In genomic region chr2:71461139-71461538, GRCm38 (mm10) we compare ENCODE assay signal across 23 mouse cellular contexts. TPM values are rescaled to one million over a fixed set of nuclear protein-coding genes. Genes with fewer than 3 reads are reported as not detected.
DNase-seq lines count a peak whose midpoint lies in the region; ATAC-seq and TF ChIP-seq lines count a peak whose summit lies in the region.
"Had no signal": no experiment of that assay in that cellular context is flagged by ENCODE, and none has a peak within 500 bp of the region (broad histone marks: within the 10 kb centered on the region; RNA-seq: fewer than 3 reads in every experiment).

No protein-coding gene starts in this region.

- H3K4me3 ChIP-seq in G1E (ENCODE audit: low read depth, low read length): peak overlapping the region; percentile 36; the same call in 1 of the 2 replicates
- peak overlapping the region; percentile 4 to 28; a peak in 1 of 4 replicates for H3K4me3 ChIP-seq in MEL (ENCODE audit: control insufficient read depth in 1 of 2, insufficient read depth in 1 of 2, low read depth in 2 of 2, low read length in 2 of 2)
- peak overlapping the region; percentile 52 for H3K4me3 ChIP-seq in erythroblast, embryonic 14.5 days (replicated peaks)
- H3K4me3 ChIP-seq in liver, embryonic 14.5 days (ENCODE audit: insufficient read depth in 1 of 2, low read depth in 2 of 2, low read length in 2 of 2): peak overlapping the region; percentile 4 to 35; a peak in 3 of 4 replicates
- H3K4me3 ChIP-seq in forebrain, postnatal 0 days (ENCODE audit: low read depth, low read length): no peak overlapping the region
- no peak overlapping the region for H3K4me3 ChIP-seq in kidney, embryonic 16.5 days (ENCODE audit: low read length)
- H3K4me3 ChIP-seq: embryonic facial prominence, embryonic 15.5 days; layer of hippocampus, adult 2 months; limb, embryonic 12.5 days; megakaryocyte, embryonic 14.5 days had no signal

- TF ChIP-seq CTCF in G1E (IDR thresholded peaks at IDR 0.05; ENCODE audit: low read depth, low read length) (no peak), MEL (IDR thresholded peaks at IDR 0.05 in 2 of 3, conservative IDR thresholded peaks at IDR 0.05 in 1 of 3; ENCODE audit: control insufficient read depth in 1 of 3, insufficient read depth in 1 of 3, low read depth in 2 of 3, low read length in 3 of 3, poor library complexity in 1 of 3, severe bottlenecking in 1 of 3) (no peak; a peak in 1 of 6 replicates)
- peak; percentile 29; the same call in 1 of the 2 replicates for TF ChIP-seq CTCF in liver, embryonic 14.5 days (IDR thresholded peaks at IDR 0.05; ENCODE audit: low read depth)
- TF ChIP-seq CTCF in forebrain, postnatal 0 days (IDR thresholded peaks at IDR 0.05; ENCODE audit: low read depth): no peak

- H3K9ac ChIP-seq in MEL (ENCODE audit: control insufficient read depth, low read depth, low read length, poor library complexity, severe bottlenecking): peak overlapping the region; percentile 37
- peak overlapping the region; percentile 48 for H3K9ac ChIP-seq in liver, embryonic 14.5 days (replicated peaks)
- no peak overlapping the region for H3K9ac ChIP-seq in forebrain, postnatal 0 days
- no peak overlapping the region for H3K9ac ChIP-seq in kidney, embryonic 16.5 days (replicated peaks; ENCODE audit: low read length)
- H3K9ac ChIP-seq: embryonic facial prominence, embryonic 15.5 days; hindbrain, embryonic 14.5 days; limb, embryonic 12.5 days had no signal

- H3K9me3 ChIP-seq in G1E (replicated peaks) (no peaks in the 10 kb centered on the region), MEL (replicated peaks; ENCODE audit: insufficient read depth, low read length) (no peaks in the 10 kb centered on the region)
- H3K9me3 ChIP-seq in erythroblast, embryonic 14.5 days (ENCODE audit: control insufficient read depth, low read length): no peaks in the 10 kb centered on the region
- H3K9me3 ChIP-seq in liver, embryonic 14.5 days (ENCODE audit: control insufficient read depth, low read length): no peaks in the 10 kb centered on the region
- no peaks in the 10 kb centered on the region for H3K9me3 ChIP-seq in forebrain, postnatal 0 days (ENCODE audit: low read length)
- H3K9me3 ChIP-seq in kidney, embryonic 16.5 days (ENCODE audit: low read length): no peaks in the 10 kb centered on the region
- H3K9me3 ChIP-seq: embryonic facial prominence, embryonic 15.5 days; limb, embryonic 12.5 days; megakaryocyte, embryonic 14.5 days had no signal

- peak; percentile 14 for DNase-seq in G1E (ENCODE audit: low spot score)
- peak; percentile 79 for DNase-seq in MEL (ENCODE audit: low read depth, low spot score)
- peak; percentile 41 to 51 (median 44) for DNase-seq in liver, embryonic 14.5 days (ENCODE audit: low read depth in 3 of 3, low spot score in 3 of 3)
- no peak for DNase-seq in urinary bladder, postnatal 4 days (ENCODE audit: low spot score in 2 of 2)
- no peak for DNase-seq in forebrain, postnatal 0 days
- no peak for DNase-seq in adrenal gland, adult 18-20 months (ENCODE audit: low spot score in 2 of 2)
- DNase-seq: adrenal gland, adult 2 months; cerebellum, adult 8-10 months; cerebellum, postnatal 36 days; heart, postnatal 4 days; kidney, adult 2 months; kidney, postnatal 10 days; layer of hippocampus, postnatal 36 days; lung, adult 2 months; midbrain, embryonic 14.5 days; thymus, postnatal 14 days had no signal

- 28% methylated on average over 6 of the region's 6 CpGs for WGBS in liver, embryonic 14.5 days (ENCODE audit: insufficient replicate concordance)
- WGBS in forebrain, postnatal 0 days: 80% methylated on average over 5 of the region's 6 CpGs
- WGBS in kidney, embryonic 16.5 days: 71% methylated on average over 6 of the region's 6 CpGs

- TF ChIP-seq POLR2A in MEL (IDR thresholded peaks at IDR 0.05; ENCODE audit: control insufficient read depth in 1 of 2, insufficient read depth in 1 of 2, low read depth in 1 of 2, low read length in 2 of 2, poor library complexity in 1 of 2): no peak

- TF ChIP-seq RAD21 in MEL (IDR thresholded peaks at IDR 0.05; ENCODE audit: low read depth, low read length): no peak

- H3K36me3 ChIP-seq in G1E (replicated peaks) (peaks cover 47% of the 10 kb centered on the region), MEL (ENCODE audit: control insufficient read depth in 1 of 2, insufficient read depth in 2 of 2, low read length in 2 of 2) (peaks cover 0 to 35% of the 10 kb centered on the region in 2 experiments; a peak in 2 of 4 replicates)
- peaks cover 59% of the 10 kb centered on the region for H3K36me3 ChIP-seq in erythroblast, embryonic 14.5 days (ENCODE audit: control insufficient read depth)
- no peaks in the 10 kb centered on the region for H3K36me3 ChIP-seq in liver, embryonic 14.5 days (replicated peaks; ENCODE audit: control insufficient read depth, insufficient read depth, low read depth)
- H3K36me3 ChIP-seq in forebrain, postnatal 0 days (ENCODE audit: insufficient read depth): no peaks in the 10 kb centered on the region
- H3K36me3 ChIP-seq in kidney, embryonic 16.5 days (ENCODE audit: insufficient read depth, low read length): no peaks in the 10 kb centered on the region
- H3K36me3 ChIP-seq: embryonic facial prominence, embryonic 15.5 days; limb, embryonic 12.5 days had no signal

- peak; percentile 7 to 50; a peak in 2 of 4 replicates for TF ChIP-seq EP300 in MEL (IDR thresholded peaks at IDR 0.05; ENCODE audit: low read depth in 1 of 2, low read length in 2 of 2)
- no peak for TF ChIP-seq EP300 in liver, embryonic 14.5 days (IDR thresholded peaks at IDR 0.05; ENCODE audit: low read depth)

- peak overlapping the region; percentile 70 for H3K4me2 ChIP-seq in liver, embryonic 14.5 days (ENCODE audit: low read depth)
- H3K4me2 ChIP-seq in forebrain, postnatal 0 days (ENCODE audit: low read depth): no peak overlapping the region
- no peak overlapping the region for H3K4me2 ChIP-seq in kidney, embryonic 16.5 days (replicated peaks; ENCODE audit: low read depth, low read length)
- H3K4me2 ChIP-seq: embryonic facial prominence, embryonic 15.5 days; hindbrain, embryonic 14.5 days; limb, embryonic 12.5 days had no signal

- peaks cover 4% of the 10 kb centered on the region for H3K79me2 ChIP-seq in MEL (ENCODE audit: control insufficient read depth, insufficient read depth, low read length, poor library complexity)

- H3K4me1 ChIP-seq in G1E (ENCODE audit: insufficient read depth, low read depth, low read length): peaks cover 83% of the 10 kb centered on the region
- peaks cover 29 to 32% of the 10 kb centered on the region in 2 experiments for H3K4me1 ChIP-seq in MEL (ENCODE audit: control insufficient read depth in 1 of 2, insufficient read depth in 2 of 2, low read length in 2 of 2)
- H3K4me1 ChIP-seq in erythroblast, embryonic 14.5 days (ENCODE audit: control insufficient read depth): peaks cover 94% of the 10 kb centered on the region
- peaks cover 49 to 55% of the 10 kb centered on the region in 2 experiments for H3K4me1 ChIP-seq in liver, embryonic 14.5 days (replicated peaks; ENCODE audit: control insufficient read depth in 2 of 2, insufficient read depth in 2 of 2, low read length in 1 of 2)
- no peaks in the 10 kb centered on the region for H3K4me1 ChIP-seq in forebrain, postnatal 0 days (ENCODE audit: insufficient read depth)
- no peaks in the 10 kb centered on the region for H3K4me1 ChIP-seq in kidney, embryonic 16.5 days (ENCODE audit: insufficient read depth, low read length)
- H3K4me1 ChIP-seq: embryonic facial prominence, embryonic 15.5 days had no signal

- H3K27me3 ChIP-seq in G1E (ENCODE audit: insufficient read depth, low read length): no peaks in the 10 kb centered on the region
- H3K27me3 ChIP-seq in MEL (ENCODE audit: control insufficient read depth in 1 of 2, insufficient read depth in 2 of 2, low read length in 2 of 2): no peaks in the 10 kb centered on the region
- H3K27me3 ChIP-seq in erythroblast, embryonic 14.5 days (ENCODE audit: control insufficient read depth): no peaks in the 10 kb centered on the region
- H3K27me3 ChIP-seq in liver, embryonic 14.5 days (ENCODE audit: control insufficient read depth, insufficient read depth, low read length): no peaks in the 10 kb centered on the region
- H3K27me3 ChIP-seq in forebrain, postnatal 0 days (ENCODE audit: insufficient read depth, low read length): no peaks in the 10 kb centered on the region
- H3K27me3 ChIP-seq in kidney, embryonic 16.5 days (ENCODE audit: insufficient read depth, low read length): no peaks in the 10 kb centered on the region
- H3K27me3 ChIP-seq: embryonic facial prominence, embryonic 15.5 days; limb, embryonic 12.5 days had no signal

- peak overlapping the region; percentile 88 for H3K27ac ChIP-seq in MEL (ENCODE audit: control insufficient read depth, low read depth, low read length)
- peak overlapping the region; percentile 92 for H3K27ac ChIP-seq in liver, embryonic 14.5 days
- H3K27ac ChIP-seq in forebrain, postnatal 0 days (ENCODE audit: low read depth, low read length): no peak overlapping the region
- no peak overlapping the region for H3K27ac ChIP-seq in kidney, embryonic 16.5 days (ENCODE audit: low read length)
- H3K27ac ChIP-seq: embryonic facial prominence, embryonic 15.5 days; hindbrain, embryonic 14.5 days; layer of hippocampus, adult 2 months; limb, embryonic 12.5 days had no signal

- peak; percentile 19; the same call in 1 of the 2 replicates for ATAC-seq in G1E (ENCODE audit: extremely low read depth, insufficient number of reproducible peaks, low FRiP score, poor library complexity, severe bottlenecking)
- peak; percentile 61 for ATAC-seq in liver, embryonic 14.5 days (ENCODE audit: insufficient read depth)
- ATAC-seq in forebrain, postnatal 0 days: no peak
- no peak for ATAC-seq in kidney, embryonic 16.5 days (ENCODE audit: low FRiP score, low TSS enrichment)

TF ChIP-seq in MEL, 35 proteins besides CTCF, POLR2A, EP300 and RAD21 (continues in another document):
- TF ChIP-seq KAT2A (conservative IDR thresholded peaks at IDR 0.05; ENCODE audit: low read depth, low read length): no peak
- TF ChIP-seq GATA1 (IDR thresholded peaks at IDR 0.05; ENCODE audit: low read depth, low read length): 0 out of 2 replicates have a peak, but pooled peaks have one; percentile 29
- no peak for TF ChIP-seq BHLHE40 (IDR thresholded peaks at IDR 0.05; ENCODE audit: borderline replicate concordance, low read depth, low read length)

RNA-seq across cellular contexts. Expression of gene Metap1d, which starts 8.1 kb away (rescaled TPM):
- total RNA-seq in G1E (2014; fragmentation: Nextera tagmentation) (95.8 and 104 TPM in 2 replicates), G1E (2017) (33.3 and 39.9 TPM in 2 replicates), MEL (2012; rRNA removed) (14.4 and 19.5 TPM in 2 replicates)
- polyA plus RNA-seq in G1E (2012) (3.1 and 8.2 TPM in 2 replicates), MEL (2012; ENCODE audit: insufficient read depth in 1 of 2, insufficient read length in 2 of 2, low read depth in 1 of 2, low replicate concordance in 2 of 2, missing spikeins in 1 of 2) (10 to 100 TPM in 1 of 2 experiments, not detected in 1; 28.5 TPM)
- 1.4 and 3.1 TPM in 2 replicates for polyA plus RNA-seq in erythroblast, embryonic 14.5 days (2012)
- polyA plus RNA-seq in liver, embryonic 14.5 days (2012; rRNA removed): 20.8 and 29.9 TPM in 2 replicates
- 22.2 TPM in 2 replicates for polyA plus RNA-seq in liver, embryonic 14.5 days (2014; fragmentation: Nextera tagmentation; extraction: Ambion mirVana)
- 16.6 and 19.4 TPM in 2 replicates for total RNA-seq in forebrain, postnatal 0 days (2014; rRNA removed)
- polyA plus RNA-seq in forebrain, postnatal 0 days (2015; fragmentation: Nextera tagmentation; extraction: Ambion mirVana): 23.1 and 25.3 TPM in 2 replicates
- polyA plus RNA-seq in kidney, embryonic 16.5 days (2015; fragmentation: Nextera tagmentation; extraction: Ambion mirVana): 46.5 and 46.9 TPM in 2 replicates
- 10 to 100 TPM; 29.4 to 32.1 TPM for total RNA-seq in adrenal gland, adult 18-20 months (2021)

Comparison
In these comparisons a context has a peak if more than half of its experiments do, and no peak if none do; other contexts are left out.
1. ATAC-seq: peak in G1E (single experiment) and liver, embryonic 14.5 days (single experiment); none in forebrain, postnatal 0 days (single experiment) and kidney, embryonic 16.5 days (single experiment).
2. DNase-seq: peak in G1E (single experiment), MEL (single experiment) and liver, embryonic 14.5 days (3 of 3); none in urinary bladder, postnatal 4 days (0 of 2), forebrain, postnatal 0 days (single experiment) and adrenal gland, adult 18-20 months (0 of 2).
3. H3K4me3 ChIP-seq: peak in G1E (single experiment), MEL (2 of 2), erythroblast, embryonic 14.5 days (single experiment) and liver, embryonic 14.5 days (2 of 2); none in forebrain, postnatal 0 days (single experiment) and kidney, embryonic 16.5 days (single experiment).
4. H3K27ac ChIP-seq: peak in MEL (single experiment) and liver, embryonic 14.5 days (single experiment); none in forebrain, postnatal 0 days (single experiment) and kidney, embryonic 16.5 days (single experiment).
5. H3K9ac ChIP-seq: peak in MEL (single experiment) and liver, embryonic 14.5 days (single experiment); none in forebrain, postnatal 0 days (single experiment) and kidney, embryonic 16.5 days (single experiment).